Mouse (Mus musculus) spleen, embryonic (tissue): ENCODE data around the gene Sgpp1.
"Not testable (repeated sequence)": the region's sequence is repeated elsewhere in the genome, so short reads cannot be mapped to it uniquely, and the experiment has no call there.

Experiments used
- CTCF ChIA-PET: fragments of 350-600 bp; sonication (Branson Sonifier 250); formaldehyde crosslinking; loops from one replicate; lab custom pipeline; 2022; lab: Charles Lee

The Sgpp1 gene

GRCm38 (mm10) chr12:75701173-75702083, 34.1 kb downstream of the Sgpp1 start:
- CTCF ChIA-PET = no interaction called here

GRCm38 (mm10) chr12:75698692-75699091, 36.8 kb downstream of the Sgpp1 start:
- CTCF ChIA-PET = no interaction called here

GRCm38 (mm10) chr12:75695845-75696244, 39.7 kb downstream of the Sgpp1 start:
- CTCF ChIA-PET = not testable (repeated sequence)

GRCm38 (mm10) chr12:75689003-75689402, 46.5 kb downstream of the Sgpp1 start:
- CTCF ChIA-PET = no interaction called here

- CTCF ChIA-PET = no interaction called here
Measured at GRCm38 (mm10) chr12:75687314-75687713, 48.2 kb downstream of the Sgpp1 start.

- CTCF ChIA-PET = interaction anchor here (0.7 kb wide), 1 partner anchor 187 kb away, joined by 3 read pairs; no protein-coding TSS in a partner anchor
Measured at GRCm38 (mm10) chr12:75684026-75684425, 51.5 kb downstream of the Sgpp1 start.

- CTCF ChIA-PET = interaction anchor here (0.7 kb wide), 1 partner anchor 188 kb away, joined by 3 read pairs; no protein-coding TSS in a partner anchor
Measured at GRCm38 (mm10) chr12:75683598-75683997, 51.9 kb downstream of the Sgpp1 start.

GRCm38 (mm10) chr12:75682842-75683241, 52.7 kb downstream of the Sgpp1 start:
- CTCF ChIA-PET = no interaction called here

- CTCF ChIA-PET = no interaction called here
Measured at GRCm38 (mm10) chr12:75681101-75681500, 54.4 kb downstream of the Sgpp1 start.

- CTCF ChIA-PET = no interaction called here
Measured at GRCm38 (mm10) chr12:75678393-75678792, 57.1 kb downstream of the Sgpp1 start.

GRCm38 (mm10) chr12:75672630-75673029, 62.9 kb downstream of the Sgpp1 start:
- CTCF ChIA-PET = no interaction called here

- CTCF ChIA-PET = interaction anchor here (0.7 to 1.1 kb wide), 2 partner anchors 49 to 525 kb away, joined by 3 read pairs; no protein-coding TSS in a partner anchor
Measured at GRCm38 (mm10) chr12:75671759-75672315, 63.7 kb downstream of the Sgpp1 start.

- CTCF ChIA-PET = interaction anchor here (1.1 kb wide), 1 partner anchor 526 kb away, joined by 3 read pairs; no protein-coding TSS in a partner anchor
Measured at GRCm38 (mm10) chr12:75670611-75671010, 64.9 kb downstream of the Sgpp1 start.

- CTCF ChIA-PET = no interaction called here
Measured at GRCm38 (mm10) chr12:75669258-75670106, 66.0 kb downstream of the Sgpp1 start, which contains the start of gene Wdr89. Gene Wdr89 (minus strand): TSS chr12:75669537.

- CTCF ChIA-PET = no interaction called here
Measured at GRCm38 (mm10) chr12:75668916-75669257, 66.6 kb downstream of the Sgpp1 start.

- CTCF ChIA-PET = no interaction called here
Measured at GRCm38 (mm10) chr12:75668221-75668620, 67.3 kb downstream of the Sgpp1 start.

GRCm38 (mm10) chr12:75666939-75667338, 68.6 kb downstream of the Sgpp1 start:
- CTCF ChIA-PET = no interaction called here

- CTCF ChIA-PET = no interaction called here
Measured at GRCm38 (mm10) chr12:75664516-75664810, 71.1 kb downstream of the Sgpp1 start.
